Mouse (Mus musculus) B cell, adult (primary cell): ENCODE results near the gene 4933434E20Rik. TPM values are rescaled to one million over a fixed set of nuclear protein-coding genes. Genes with fewer than 3 reads are reported as not detected.

Experiments
- total RNA-seq: library from RNA; stranded (reverse); gene quantifications from 4 replicates; pipeline ENCODE4 v1.2.4, GENCODE M21; 2023; ENCODE audit not compliant: inconsistent age

4933434E20Rik gene
- total RNA-seq, result 99.0 to 130 TPM (median 121 TPM) in 4 replicates

DNA sequence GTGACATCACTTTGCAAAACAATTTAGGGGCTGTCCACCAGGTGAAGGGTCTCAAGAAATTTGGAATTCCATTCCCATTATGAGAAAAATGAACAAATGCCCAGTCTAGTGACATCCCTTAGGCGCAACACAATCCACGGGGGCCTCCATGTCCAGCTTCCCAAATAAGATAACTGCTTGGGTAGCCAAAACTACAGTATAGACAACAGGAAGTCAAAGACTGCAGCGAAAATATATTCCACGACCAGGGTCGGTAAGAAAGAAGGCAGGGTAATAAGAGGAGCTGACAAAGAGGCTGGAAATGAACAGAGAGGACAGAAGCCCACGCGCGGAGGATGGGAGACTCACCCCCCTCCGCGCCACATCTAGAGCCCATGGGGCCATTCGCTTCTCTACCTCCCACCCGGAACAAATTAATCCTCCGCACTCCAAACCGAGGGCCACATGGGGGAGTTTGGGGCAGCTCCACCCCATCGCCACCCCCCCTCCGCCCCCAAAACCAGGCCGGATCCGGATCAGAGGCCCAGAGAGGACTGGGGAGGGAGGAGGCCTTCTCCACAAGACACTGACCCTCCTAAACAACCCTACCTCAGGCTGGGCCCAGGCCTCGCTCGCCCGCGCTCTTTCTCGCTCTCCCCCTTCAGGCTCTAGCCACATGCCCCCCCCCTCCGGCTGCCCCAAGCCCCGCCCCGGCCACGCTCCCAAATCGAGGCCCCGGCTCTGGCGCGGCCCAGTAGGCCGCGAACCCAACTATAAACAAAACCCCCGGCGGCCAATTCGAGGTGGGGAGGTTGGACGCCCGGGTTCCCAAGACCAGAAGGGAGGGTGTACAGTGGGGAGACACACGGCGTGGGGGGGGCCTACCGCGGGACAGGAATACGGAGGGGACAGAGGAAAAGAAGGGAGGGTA is at the start of gene 4933434E20Rik:
Gene 4933434E20Rik (plus strand): TSS at position 196 of the 910 bp plus-strand sequence.

DNA sequence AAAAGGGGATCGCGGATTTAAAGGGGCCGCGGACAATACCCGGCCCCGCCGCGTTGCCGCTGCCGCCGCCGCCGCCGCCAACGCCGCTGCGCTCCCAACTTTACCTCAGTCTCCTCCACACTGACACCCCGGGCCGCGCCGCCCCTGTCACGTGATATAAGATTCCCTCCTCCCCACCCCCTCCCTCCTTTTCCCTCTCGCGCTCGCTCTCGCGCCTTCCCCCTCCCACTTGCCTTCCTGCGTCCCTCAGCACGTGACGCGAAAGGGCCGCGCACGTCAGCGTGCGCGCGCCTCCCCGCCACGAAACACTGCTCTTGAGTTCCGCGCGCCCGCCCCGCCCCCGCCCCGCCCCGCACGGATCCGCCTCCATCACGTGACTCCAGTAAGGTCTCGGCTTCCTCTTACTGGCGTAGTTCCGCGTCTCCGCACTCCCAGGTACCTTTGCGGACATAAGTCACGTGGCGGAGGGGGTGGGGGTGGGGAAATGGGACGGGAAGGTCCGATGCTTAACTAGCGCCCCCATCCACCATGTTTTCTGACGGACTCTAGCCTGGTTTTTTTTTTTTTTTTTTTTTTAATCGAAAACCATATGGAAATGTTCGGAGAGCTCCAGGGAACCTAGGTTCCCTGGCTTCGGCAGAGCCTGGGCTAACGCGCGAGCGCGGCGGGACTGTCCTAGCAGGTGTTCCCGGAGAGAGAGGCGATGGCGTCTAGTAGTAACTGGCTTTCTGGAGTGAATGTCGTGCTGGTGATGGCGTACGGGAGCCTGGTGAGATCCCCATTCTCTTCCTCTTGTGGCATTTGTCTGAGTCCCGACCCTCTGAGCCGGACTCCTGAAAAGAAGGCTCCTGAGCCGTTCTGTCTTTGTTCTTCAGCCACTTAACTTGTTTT is 1.2 kb downstream of the 4933434E20Rik start, which contains the start of gene Ubap2l:
Gene Ubap2l (minus strand): TSS at position 278 of the 891 bp plus-strand sequence.

DNA sequence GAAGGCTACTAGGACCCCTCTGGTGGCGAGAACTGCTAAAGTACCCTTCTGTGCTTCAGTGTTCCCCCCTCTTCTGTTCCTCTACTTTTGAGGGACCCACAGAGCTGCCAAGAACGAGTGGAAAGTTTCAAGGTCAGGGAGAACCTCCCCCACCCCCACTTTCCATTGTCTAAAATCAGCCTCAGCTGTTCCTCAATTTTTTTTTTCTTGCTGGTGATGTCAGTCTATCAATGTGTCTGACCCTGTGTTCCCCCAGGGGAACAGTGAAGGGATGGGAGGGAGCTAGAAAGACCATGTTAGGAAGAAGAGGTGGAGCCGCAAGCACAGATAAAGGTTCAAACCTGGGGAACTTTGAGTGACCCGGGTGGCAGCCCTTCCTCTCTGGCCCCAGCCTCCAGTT is 20.9 kb downstream of the 4933434E20Rik start, which contains the start of gene Tpm3:
Gene Tpm3 (plus strand): TSS at position 356 of the 400 bp plus-strand sequence.

DNA sequence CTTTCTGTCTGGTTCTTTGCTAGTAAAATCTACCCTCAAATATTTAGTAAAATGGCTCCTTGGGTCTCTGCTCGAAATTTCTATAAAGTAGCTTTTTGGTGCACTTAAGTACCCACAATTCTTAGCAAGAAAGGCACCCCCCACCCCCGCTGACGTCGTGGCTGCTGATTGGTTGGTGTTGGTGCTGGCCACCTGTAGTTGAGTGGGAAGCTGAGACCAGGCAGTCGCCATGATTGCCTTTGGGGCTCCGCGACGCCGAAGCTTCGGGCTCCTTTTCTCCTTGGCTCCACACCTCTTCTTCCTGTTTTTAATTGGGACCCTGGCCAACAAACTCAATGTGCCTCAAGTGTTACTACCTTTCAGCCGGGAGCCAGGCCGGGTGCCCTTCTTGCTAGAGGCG is 52.5 kb downstream of the 4933434E20Rik start, which contains the start of gene Nup210l:
Gene Nup210l (plus strand): TSS at position 195 of the 400 bp plus-strand sequence.

Other genes with a start within 250 kb of the 4933434E20Rik start
- not detected in 4 replicates for gene She, start 220.3 kb upstream of the 4933434E20Rik start, total RNA-seq
- 13.6 to 18.3 TPM (median 14.7 TPM) in 4 replicates for gene Il6ra, start 138.4 kb upstream of the 4933434E20Rik start, total RNA-seq
- gene Atp8b2, start 88.1 kb upstream of the 4933434E20Rik start, total RNA-seq, result 51.2 to 87.2 TPM (median 63.8 TPM) in 4 replicates
- 49.4 to 71.9 TPM (median 64.8 TPM) in 4 replicates for gene Hax1, start 52.9 kb upstream of the 4933434E20Rik start, total RNA-seq
- 262 to 354 TPM (median 316 TPM) in 4 replicates for gene Ubap2l, start 992 bp downstream of the 4933434E20Rik start, total RNA-seq
- 552 to 576 TPM (median 565 TPM) in 4 replicates for gene Tpm3, start 21.0 kb downstream of the 4933434E20Rik start, total RNA-seq
- 1.3 to 2.2 TPM (median 1.5 TPM) in 4 replicates for gene Nup210l, start 52.5 kb downstream of the 4933434E20Rik start, total RNA-seq
- 9,271 to 10,786 TPM (median 10,164 TPM) in 4 replicates for gene Rps27, start 162.0 kb downstream of the 4933434E20Rik start, total RNA-seq
- gene Rab13, start 162.1 kb downstream of the 4933434E20Rik start, total RNA-seq, result 0.93 TPM in 1 of 4 replicates, not detected in the others
- gene Jtb, start 180.0 kb downstream of the 4933434E20Rik start, total RNA-seq, result 90.1 to 110 TPM (median 97.2 TPM) in 4 replicates
- not detected in 4 replicates for gene Creb3l4, start 191.9 kb downstream of the 4933434E20Rik start, total RNA-seq
- gene Slc39a1, start 196.5 kb downstream of the 4933434E20Rik start, total RNA-seq, result 29.2 to 30.8 TPM (median 30.3 TPM) in 4 replicates
- 175 to 191 TPM (median 186 TPM) in 4 replicates for gene Crtc2, start 202.5 kb downstream of the 4933434E20Rik start, total RNA-seq
- gene Dennd4b, start 213.5 kb downstream of the 4933434E20Rik start, total RNA-seq, result 174 to 198 TPM (median 187 TPM) in 4 replicates
- gene Gatad2b, start 241.5 kb downstream of the 4933434E20Rik start, total RNA-seq, result 110 to 130 TPM (median 118 TPM) in 4 replicates